Mouse (Mus musculus): ENCODE data around the gene Apoc1.

Apoc1 gene

DNA sequence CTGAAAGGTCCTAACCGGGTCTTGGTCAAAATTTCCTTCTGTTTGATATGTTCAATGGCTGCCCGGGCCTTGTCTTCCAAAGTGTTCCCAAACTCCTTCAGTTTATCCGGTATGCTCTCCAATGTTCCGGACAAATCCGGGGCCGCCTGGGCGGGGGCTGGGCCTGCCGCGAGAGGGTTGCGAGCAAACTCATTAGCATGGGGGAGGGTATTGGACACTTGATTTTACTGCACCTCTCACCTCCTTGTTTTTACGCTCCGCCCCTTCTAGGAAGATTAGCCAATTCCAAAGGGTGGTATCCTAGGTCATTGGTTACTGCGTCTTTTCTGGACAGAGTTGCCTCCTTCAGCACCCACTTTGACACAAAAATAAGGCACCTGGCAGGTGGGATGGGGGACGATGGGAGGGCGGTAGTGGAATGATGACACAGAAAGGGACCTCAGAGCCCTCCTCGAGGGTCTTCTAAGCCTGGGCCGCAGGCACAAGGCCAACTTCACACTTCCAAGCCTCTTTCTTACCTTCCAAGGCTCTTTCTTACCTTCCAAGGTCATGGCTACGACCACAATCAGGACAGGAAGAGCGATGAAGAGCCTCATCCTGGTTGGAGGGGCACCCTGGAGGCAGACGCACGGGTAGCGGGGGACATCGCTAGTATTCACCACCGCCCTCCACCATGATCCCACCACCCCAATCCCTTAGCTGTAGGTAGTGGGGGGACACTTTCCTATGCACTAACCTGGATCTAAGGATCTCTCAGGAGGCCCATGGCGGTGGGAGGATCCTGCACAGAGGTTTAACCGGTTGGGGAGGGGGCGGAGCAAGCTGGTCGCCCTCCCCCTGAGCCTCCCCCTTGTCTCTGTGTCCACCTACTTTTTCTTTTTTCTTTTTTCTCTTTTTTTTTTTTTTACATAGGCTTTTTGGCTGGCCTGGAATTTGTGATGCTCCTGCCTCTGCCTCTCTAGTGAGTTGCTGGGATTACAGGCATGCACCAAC, at the start of gene Apoc1:
TSS of gene Apoc1 (minus strand) at position 788 of the 993 bp plus-strand sequence.
- DNase-seq: no peak

- DNase-seq: no peak
Measured at GRCm38 (mm10) chr7:19741329-19742031, 49.0 kb upstream of the Apoc1 start.

- DNase-seq: peak; percentile 53
Measured at GRCm38 (mm10) chr7:19740269-19740668, 47.8 kb upstream of the Apoc1 start.

GRCm38 (mm10) chr7:19738771-19739170, 46.3 kb upstream of the Apoc1 start:
- DNase-seq: no peak

DNA sequence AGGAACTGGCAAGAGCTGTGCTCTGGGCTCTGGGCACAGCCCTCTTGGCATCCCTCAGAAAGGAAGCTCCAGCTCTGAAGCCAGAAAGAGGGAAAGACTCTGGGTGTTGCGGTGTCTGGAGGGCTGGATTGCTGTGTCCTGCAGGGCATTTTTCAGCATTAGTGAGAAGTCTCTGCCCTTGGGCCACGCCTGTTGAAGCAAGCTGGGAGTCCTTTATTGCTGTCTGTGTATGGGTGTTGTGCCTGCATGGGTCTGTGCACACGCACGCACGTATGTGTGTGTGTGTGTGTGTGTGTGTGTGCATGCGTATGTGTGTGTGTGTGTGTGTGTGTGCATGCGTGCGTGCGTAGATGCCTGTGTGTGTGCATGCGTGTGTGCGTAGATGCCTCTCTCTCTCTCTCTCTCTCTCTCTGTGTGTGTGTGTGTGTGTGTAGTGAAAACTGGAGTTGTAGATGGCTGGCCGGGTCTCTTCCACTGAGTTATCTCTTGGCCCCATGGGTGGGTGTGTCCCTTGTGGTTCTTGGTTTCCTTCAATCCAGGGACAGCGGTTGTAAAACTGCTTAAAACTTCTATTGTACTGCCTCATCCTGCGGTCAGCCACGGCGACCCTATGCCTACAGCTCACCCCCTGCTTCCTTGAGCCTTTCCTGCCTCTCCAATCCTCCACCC, 44.1 kb upstream of the Apoc1 start:
- no peak for DNase-seq

DNA sequence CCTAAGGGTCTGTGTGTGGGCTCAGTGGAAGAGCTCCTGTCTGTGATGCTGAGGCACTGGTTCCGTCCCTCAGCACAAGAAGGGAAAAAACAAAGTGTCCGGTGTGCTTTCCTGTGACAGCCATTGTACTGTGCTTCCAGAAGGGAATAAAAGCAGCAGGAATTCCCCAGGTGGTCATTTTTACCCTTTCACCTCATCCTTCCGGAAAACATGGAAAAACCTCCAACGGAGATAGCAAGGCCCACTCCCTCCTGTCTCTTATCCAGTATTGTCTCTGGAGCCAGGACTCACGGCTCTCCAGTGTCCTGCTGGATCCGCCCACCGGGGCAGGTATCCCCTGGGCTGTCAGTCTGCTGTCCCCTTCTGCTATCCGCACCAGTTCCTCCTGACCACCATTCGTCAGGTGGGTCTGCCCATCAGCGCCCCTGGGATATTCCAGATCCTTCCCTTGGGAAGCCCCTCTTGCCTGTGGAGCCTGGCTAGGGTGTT, 41.8 kb upstream of the Apoc1 start:
- DNase-seq: no peak

DNA sequence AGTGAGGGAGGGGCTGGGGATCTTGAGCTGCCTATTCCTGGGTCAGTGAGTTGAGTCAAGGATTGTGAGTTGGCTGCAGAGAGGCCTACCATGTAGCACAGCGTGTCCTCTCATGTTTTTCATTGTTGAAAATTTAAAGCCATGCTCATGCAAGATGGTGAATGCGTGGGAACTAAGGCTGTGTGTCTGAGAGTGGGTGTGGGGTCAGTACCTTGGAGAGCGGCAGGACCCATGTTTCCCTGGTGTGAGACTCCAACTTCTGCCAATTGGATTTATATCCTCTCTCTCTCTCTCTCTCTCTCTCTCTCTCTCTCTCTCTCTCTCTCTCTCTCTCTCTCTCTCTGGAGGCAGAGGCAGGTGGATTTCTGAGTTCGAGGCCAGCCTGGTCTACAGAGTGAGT, 34.1 kb upstream of the Apoc1 start:
- peak; percentile 34 for DNase-seq

- DNase-seq: no peak
Measured at GRCm38 (mm10) chr7:19724167-19724566, 31.7 kb upstream of the Apoc1 start.

GRCm38 (mm10) chr7:19722754-19723195, 30.3 kb upstream of the Apoc1 start:
- no peak for DNase-seq

DNA sequence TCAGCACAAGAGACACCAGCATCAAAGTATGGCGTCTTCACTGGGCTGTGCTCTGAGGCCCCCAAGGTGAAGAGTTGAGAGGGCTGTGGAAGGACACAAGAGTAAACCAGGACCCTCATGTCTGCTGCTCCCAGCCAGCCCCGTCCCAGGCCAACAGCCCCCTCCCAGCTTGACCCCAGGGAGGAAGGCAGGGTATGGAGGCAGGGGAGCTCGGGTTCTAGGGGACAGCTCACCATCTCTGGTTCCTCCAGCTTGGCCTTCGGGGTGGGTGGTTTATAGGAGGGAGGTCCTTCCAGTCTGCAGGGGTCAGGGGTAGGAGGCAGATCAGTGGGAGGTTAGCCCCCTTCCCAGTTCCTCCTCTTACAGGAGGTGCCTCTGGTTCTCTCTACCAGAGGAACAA, 26.7 kb upstream of the Apoc1 start:
- no peak for DNase-seq

GRCm38 (mm10) chr7:19718297-19718952, 26.0 kb upstream of the Apoc1 start:
- DNase-seq: no peak

GRCm38 (mm10) chr7:19717346-19717745, 24.9 kb upstream of the Apoc1 start:
- no peak for DNase-seq

DNA sequence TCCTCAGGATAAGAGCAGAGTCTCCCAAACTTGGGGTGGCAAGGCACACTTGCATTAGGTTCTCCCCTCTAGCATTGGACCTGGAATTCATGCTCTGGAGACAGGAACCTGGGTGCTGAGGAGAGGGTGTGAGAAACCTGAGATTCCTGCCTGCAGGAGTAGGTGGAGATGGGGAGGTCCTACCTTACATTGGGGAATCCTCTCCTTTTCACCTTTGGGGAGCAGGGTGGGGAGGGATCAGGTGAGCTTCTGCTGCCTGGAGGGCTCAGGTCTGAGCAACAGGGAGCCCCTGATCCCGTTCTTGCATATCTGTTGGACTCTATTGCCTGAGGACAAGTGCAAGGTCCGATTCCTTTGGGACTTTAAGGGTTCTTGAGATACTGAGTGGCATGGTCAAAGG, 24.4 kb upstream of the Apoc1 start:
- no peak for DNase-seq

DNA sequence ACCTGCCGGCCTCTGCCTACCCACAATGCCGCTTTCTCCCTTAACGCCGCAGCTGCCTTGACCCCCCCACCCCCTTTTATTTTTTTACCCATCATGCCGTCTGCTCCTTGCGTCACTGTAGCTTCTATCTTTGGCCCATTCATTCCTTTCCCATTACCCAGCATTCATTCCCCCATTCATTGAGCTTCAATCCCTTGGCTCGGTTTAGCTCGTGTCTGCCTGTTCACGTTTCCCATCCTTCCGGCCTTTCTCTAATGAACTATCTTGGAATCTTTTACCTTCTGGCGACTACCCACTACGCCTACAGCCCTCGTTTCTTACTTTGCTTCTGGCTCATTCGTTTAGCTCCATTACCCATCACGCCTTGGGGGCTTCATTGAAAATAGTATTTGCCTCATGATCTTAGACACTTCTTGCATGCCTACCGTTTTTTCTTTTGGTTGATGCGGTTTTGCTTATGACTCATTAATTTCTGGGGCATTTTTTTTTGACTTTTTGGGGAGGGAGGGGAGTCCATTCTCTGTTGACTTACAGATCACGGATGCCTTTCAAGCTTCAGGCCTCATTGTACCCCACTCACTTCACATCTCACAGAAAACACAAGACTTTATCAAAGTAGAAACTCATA, 23.7 kb upstream of the Apoc1 start:
- DNase-seq: no peak

- peak; percentile 98 for DNase-seq
Measured at GRCm38 (mm10) chr7:19715239-19716054, 23.0 kb upstream of the Apoc1 start, which contains the start of gene Tomm40. Gene Tomm40 (minus strand): TSS chr7:19715438.

DNA sequence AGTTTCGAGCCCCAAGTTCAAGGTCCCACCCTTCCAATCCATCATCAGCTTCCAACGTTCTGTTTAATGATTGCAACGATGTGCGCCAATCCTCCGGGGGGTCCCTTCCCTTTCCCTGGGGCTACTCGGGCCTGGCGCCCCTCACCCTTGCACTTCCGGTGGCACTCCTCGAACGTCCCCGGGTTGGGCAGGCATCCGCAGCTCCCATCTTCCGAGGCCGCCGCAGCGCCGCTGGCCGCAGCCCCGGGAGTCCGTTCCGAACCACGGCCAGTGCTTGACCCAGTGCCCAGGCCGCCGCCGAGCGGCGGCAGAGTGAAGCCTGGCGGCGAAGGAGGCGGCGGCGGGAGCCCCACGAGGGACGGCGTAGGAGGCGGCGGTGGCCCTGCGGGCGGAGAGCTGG, 22.4 kb upstream of the Apoc1 start:
- DNase-seq: no peak

DNA sequence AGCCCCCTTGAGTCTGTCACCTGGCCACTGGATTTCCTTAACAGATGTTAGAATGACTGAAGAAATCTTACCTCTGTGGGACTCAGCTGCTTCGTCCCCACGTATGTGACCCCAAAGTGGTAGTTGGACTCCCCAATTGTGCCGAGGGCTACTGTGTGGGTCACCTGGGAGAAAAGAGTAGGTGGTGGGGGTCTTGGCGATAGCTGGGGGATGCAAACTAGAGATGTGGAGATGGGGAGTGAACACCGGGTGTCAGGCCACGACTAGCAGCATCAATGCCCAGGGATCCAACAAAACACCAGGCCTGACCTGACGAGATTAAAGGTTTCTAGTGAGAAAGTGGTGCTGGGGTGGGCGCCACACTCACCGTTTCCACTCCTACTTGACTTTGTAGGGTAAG, 21.1 kb upstream of the Apoc1 start:
- no peak for DNase-seq

DNA sequence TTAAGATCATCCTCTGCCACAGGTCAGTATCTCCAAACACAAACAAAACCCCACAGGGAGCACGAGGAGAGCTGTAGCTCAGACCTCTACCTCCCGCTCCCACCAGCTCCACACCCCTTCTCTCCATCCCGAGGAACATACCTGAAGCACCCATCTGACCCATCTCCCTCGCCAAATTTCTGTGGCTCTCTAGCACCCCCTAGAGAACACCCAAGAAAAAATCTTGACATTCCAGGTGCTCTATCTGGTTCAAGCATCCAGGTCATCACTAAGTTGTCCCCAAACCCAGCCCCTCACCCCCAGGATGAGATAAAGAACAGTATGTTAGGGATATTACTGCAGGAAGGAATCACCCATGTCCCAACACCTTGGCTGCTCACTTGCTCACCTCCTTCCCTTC, 20.7 kb upstream of the Apoc1 start:
- peak; percentile 47 for DNase-seq

DNA sequence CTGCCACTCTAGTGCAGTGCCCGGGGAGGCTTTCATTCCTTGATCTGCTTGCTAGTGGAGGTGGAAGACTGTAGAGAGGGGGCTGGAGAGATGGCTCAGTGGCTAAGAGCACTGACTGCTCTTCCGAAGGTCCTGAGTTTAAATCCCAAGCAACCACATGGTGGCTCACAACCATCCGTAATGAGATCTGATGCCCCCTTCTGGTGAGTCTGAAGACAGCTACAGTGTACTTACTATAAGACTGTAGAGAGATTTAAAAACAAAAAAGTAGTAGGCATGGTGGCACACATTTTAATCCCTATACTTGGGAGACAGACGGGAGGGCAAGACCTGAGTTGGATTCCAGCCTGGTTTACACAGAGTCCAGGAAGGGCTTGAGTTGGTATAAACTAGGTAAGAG, 20.0 kb upstream of the Apoc1 start:
- DNase-seq: no peak

GRCm38 (mm10) chr7:19710650-19711049, 18.2 kb upstream of the Apoc1 start:
- DNase-seq: no peak

DNA sequence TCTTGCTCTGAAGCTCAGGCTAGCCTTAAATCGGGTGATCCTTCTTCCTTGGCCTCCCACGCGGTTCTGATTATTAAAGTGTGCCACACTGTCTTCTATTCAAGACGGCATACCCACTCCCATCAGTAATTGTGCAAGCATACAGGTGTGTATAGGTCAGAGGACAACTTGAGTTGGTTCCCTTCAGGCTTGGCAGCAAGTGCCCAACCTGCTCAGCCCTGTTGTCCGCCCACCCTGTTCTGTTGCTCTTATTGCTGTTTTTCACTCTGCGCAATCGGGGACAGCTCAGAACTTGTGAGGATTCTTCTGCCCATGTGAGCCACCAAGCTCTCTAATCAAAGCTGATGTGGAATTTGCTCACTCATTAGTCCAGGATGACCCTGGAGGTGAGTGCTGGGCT, 12.8 kb upstream of the Apoc1 start:
- no peak for DNase-seq

All from thymus, postnatal 4 days (tissue).